Mouse (Mus musculus) lung, adult 2 months (tissue): Measurements from ENCODE around the gene Lce1j. TPM values are rescaled to one million over a fixed set of nuclear protein-coding genes. Genes with fewer than 3 reads are reported as not detected.
"Not testable (repeated sequence)": the region's sequence is repeated elsewhere in the genome, so short reads cannot be mapped to it uniquely, and the experiment has no call there.

ENCODE experiments used
- DNase-seq: peaks from one replicate; pipeline ENCODE4 v3.0.0; 2022
- H3K4me1 ChIP-seq: fragments of 200-500 bp; 2 replicates; pipeline ENCODE4 v1.6.1; 2011; ENCODE audit warnings: low read length; ENCODE audit not compliant: control insufficient read depth, insufficient read depth
- H3K4me3 ChIP-seq: fragments of 200-500 bp; replicated peaks from 2 replicates; pipeline ENCODE3; 2011; ENCODE audit warnings: low read depth, mild to moderate bottlenecking, control low read depth, low read length; ENCODE audit errors: extremely low read depth
- CTCF ChIP-seq: fragments of 200-500 bp; IDR thresholded peaks from 2 replicates; pipeline ENCODE4 v1.5.1; 2011; ENCODE audit warnings: mild to moderate bottlenecking, low read length, control low read depth; ENCODE audit not compliant: insufficient read depth
- POLR2A ChIP-seq: fragments of 200-500 bp; IDR thresholded peaks from 2 replicates; pipeline ENCODE4 v1.6.1; 2011; ENCODE audit warnings: low read depth, mild to moderate bottlenecking, control low read depth, low read length, borderline replicate concordance; ENCODE audit errors: extremely low read depth
- WGBS: fragments of 180-500 bp; shearing (Covaris S2); methylation state at CpG from one replicate; pipeline ENCODE4 v1.1.7; 2018; 5-methylcytosine and 5-hydroxymethylcytosine counted together
- polyA plus RNA-seq: library from polyadenylated mRNA; depleted of rRNA; stranded (reverse); fragments of >200 nt; gene quantifications from 2 replicates; pipeline ENCODE4 v1.2.3, GENCODE M21; 2012; rRNA removed

Gene Lce1j
- polyA plus RNA-seq: 17.7 TPM in 1 of 2 replicates, not detected in the other

DNA sequence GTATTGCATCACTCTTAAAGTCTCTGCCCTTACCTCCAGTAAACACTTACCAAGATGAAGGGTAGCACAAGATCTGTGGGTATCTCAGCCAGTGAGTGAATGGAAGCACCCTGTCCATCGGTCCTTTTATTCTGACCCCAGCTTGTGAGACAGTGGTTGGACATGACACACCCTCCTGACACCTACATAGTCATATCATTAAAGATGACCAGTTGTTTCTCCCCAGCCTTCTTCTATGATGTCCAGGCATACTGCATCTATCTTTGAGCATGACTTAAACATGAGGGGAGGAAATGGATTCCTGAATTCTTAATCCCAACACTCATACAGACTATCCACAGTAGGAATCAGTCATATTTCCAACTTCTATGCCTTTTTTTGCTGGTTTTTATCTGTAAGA lies at the start of gene Lce1j:
Gene Lce1j (minus strand): TSS at position 101 of the 400 bp plus-strand sequence.
- DNase-seq: no peak
- TF ChIP-seq POLR2A: no peak
- TF ChIP-seq CTCF: no peak
- WGBS: 70% methylated on average over 1 of the region's 1 CpGs
- Histone ChIP-seq H3K4me1 (no peaks in the 10 kb centered on the region), H3K4me3 (no peak within 1 kb of the TSS)

DNA sequence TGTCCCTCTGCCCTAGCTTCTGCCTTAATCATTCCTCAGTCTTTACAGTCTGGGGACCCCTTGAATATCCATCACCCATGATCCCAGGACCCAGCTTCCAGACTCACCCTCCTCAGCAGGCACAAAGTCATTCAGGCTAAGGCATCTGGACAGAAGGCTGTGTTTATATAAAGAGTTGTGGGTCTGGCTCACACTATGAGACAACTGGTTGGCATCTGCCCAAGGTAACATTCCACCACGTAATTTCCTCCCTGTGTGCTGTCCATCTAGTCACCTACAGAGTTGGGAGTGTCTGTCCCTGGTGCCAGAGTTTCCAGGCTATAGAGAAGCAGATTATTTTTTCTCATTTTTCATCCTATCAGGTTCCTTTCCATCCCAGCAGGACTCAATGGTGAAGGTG lies 36.8 kb upstream of the Lce1j start, which contains the start of gene Kprp:
Gene Kprp (minus strand): TSS at position 140 of the 400 bp plus-strand sequence.
- DNase-seq: no peak
- H3K4me3 ChIP-seq: no peak within 1 kb of the TSS
- TF ChIP-seq POLR2A: no peak
- TF ChIP-seq CTCF: no peak
- 4% methylated on average over 1 of the region's 1 CpGs for WGBS
- no peaks in the 10 kb centered on the region for H3K4me1 ChIP-seq

DNA sequence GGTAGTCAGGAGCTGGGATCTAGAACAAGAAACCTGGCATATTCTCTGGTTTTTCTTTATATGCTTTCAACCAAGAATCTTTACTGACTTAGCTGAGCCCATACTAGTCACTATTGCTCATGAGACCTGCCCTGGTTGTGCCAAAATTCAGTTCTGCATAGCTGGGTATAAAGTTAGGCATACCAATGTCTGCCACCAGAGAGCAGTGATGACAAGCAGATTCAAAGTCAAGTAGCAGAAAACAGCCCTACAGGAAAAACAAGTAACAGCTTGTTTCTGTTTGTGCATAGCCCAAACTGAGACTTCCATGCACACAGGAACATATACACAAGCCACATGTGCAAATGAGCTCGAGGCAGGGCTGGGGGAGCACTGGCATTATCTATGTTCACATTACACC lies 35.5 kb upstream of the Lce1j start:
- H3K4me3 ChIP-seq: no peak overlapping the region
- no peaks in the 10 kb centered on the region for H3K4me1 ChIP-seq
- no peak for DNase-seq
- 18% methylated on average over 1 of the region's 1 CpGs for WGBS
- no peak for TF ChIP-seq CTCF
- TF ChIP-seq POLR2A: no peak

DNA sequence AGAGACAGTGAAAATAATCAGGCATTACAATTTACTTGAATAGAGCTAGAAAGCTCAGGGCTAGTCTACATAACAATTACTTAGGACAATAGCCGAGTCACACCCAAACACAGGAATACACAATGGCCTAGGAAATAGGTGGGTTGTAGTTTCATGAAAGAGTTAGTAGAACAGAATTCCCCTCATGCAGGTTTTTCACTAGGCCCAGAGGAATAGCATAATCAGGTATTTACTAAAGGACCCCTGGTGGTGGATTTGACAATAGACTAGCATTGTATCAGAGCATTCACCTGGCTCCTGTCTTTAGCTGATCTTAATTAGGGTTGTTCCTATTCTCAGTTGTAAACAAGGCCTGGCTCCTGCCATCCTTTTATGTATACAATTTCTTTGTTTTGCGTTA lies 25.7 kb upstream of the Lce1j start:
- H3K4me3 ChIP-seq, H3K4me1 ChIP-seq, DNase-seq: not testable (repeated sequence)
- 93% methylated on average over 2 of the region's 2 CpGs for WGBS

DNA sequence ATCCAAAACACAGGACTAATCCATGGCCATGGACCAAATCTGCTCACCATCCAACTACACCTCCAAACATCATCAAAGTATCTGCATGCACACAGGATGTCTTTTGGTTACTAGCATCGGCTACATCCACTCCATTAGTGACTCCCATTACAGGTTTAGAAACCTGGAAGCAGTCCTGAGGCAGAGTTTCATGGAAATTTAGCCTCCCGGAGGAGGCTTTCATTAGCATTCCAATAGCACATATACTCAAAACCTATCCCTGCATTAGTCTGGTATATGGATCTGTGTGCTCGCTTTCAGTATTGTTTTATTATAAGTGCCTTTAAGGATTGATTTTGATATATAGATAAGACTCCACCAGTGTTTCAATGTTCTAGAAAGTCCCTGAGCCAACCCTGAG lies 25.3 kb upstream of the Lce1j start:
- Histone ChIP-seq H3K4me1 (no peaks in the 10 kb centered on the region), H3K4me3 (no peak overlapping the region)
- DNase-seq: no peak
- WGBS: 86% methylated on average over 3 of the region's 3 CpGs
- TF ChIP-seq POLR2A (no peak), CTCF (no peak)

DNA sequence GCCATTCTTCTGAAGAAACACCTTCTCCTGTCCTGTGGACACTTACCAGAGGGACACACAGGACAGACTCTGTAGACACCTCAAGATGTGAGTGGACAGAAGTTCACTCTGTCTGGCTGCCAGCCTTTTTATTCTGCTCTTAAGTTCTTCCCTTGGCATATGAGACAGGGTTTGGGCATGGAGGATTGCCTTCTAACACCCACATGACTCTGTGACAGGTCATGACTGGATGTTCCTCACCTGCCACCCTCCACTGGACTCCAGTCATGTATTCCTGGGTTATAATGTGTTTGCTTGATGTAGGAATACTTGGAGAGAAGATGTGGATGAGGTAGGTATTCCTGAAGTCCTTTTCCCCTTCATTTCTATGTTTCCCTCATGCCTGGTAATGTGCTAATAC lies 17.5 kb upstream of the Lce1j start, which contains the start of gene Lce1k:
Gene Lce1k (minus strand): TSS at position 101 of the 400 bp plus-strand sequence.
- TF ChIP-seq CTCF (no peak), POLR2A (no peak)

DNA sequence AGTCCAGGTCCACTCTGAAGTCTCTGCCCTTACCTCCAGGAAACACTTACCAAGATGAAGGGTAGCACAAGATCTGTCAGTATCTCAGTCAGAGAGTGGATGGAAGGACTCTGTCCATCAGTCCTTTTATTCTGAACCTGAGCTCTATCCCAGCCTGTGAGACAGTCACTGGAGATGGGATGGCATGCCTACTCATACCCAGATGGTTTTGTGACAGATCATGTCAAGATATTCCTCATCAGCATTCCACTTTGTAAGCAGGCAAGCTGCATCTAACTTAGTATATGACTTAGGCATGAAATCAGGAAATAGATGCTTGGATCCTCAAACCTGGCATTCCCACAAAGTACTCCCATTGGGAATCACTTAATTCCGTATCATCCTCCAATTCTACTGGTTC lies 11.5 kb downstream of the Lce1j start, which contains the start of gene Lce1i:
Gene Lce1i (minus strand): TSS at position 101 of the 400 bp plus-strand sequence.
- TF ChIP-seq CTCF (no peak), POLR2A (no peak)
- 63% methylated on average over 1 of the region's 1 CpGs for WGBS
- Histone ChIP-seq H3K4me1 (no peaks in the 10 kb centered on the region), H3K4me3 (no peak within 1 kb of the TSS)
- DNase-seq: no peak

More for the DNA sequence above, 17.5 kb upstream of the Lce1j start, which contains the start of gene Lce1k:
- Histone ChIP-seq H3K4me1 (no peaks in the 10 kb centered on the region), H3K4me3 (no peak within 1 kb of the TSS)
- DNase-seq: no peak

DNA sequence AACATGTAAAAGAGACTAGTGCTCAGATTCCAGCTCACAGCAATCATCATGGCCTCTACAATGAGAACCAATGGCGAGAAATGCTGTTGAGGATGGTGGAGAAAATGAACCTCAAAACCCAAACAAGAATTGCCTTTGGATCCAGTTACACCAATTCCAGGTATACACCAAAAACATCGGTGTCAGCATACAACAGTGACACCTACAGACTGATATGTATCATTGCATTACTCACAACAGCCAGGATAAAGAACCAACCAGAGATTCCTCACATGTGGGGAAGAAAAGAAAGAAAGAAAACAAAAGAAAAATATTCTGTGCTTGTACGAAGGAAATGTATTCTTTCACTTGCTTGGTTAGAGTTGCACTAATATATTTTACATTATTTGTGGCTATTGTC lies 18.7 kb downstream of the Lce1j start:
- no peak overlapping the region for H3K4me3 ChIP-seq
- no peak for TF ChIP-seq POLR2A
- TF ChIP-seq CTCF: no peak
- WGBS: 20% methylated on average over 3 of the region's 3 CpGs
- H3K4me1 ChIP-seq: no peaks in the 10 kb centered on the region
- DNase-seq: no peak

DNA sequence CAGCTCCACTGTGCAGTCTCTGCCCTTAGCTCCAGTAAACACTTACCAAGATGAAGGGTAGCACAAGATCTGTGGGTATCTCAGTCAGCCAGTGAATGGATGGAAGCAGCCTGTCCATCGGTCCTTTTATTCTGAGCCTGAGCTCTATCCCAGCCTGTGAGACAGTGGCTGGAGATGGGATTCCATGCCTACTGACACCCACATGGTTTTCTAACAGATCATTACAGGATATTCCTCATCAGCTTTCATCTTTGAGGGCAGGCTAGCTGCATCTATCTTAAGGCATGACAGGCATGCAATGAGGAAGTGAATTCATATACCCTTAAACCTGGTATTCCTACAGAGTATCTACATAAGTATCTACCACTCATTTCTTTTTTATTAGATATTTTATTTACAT lies 25.3 kb downstream of the Lce1j start, which contains the start of gene Lce1h:
Gene Lce1h (minus strand): TSS at position 101 of the 400 bp plus-strand sequence.
- no peak for DNase-seq
- H3K4me3 ChIP-seq: no peak within 1 kb of the TSS
- 87% methylated on average over 1 of the region's 1 CpGs for WGBS
- no peak for TF ChIP-seq CTCF
- H3K4me1 ChIP-seq: no peaks in the 10 kb centered on the region

DNA sequence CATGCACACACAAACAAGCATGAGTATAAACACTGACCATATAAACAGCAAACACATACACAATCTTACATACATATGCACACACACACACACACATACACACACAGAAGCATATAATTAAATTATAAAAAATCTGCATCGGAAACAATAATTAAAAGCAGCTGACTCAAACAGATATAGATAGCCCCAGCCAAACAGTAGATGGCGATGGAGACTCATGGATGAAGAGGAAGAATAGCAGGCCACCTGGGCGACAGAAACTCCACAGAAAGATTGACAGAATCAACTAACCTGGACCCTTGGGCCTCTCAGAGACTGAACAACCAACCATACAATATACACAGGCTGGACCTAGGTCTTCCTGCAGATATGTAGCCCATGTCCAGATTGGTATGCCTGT lies 37.1 kb downstream of the Lce1j start:
- Histone ChIP-seq H3K4me3 (no peak overlapping the region), H3K4me1 (no peaks in the 10 kb centered on the region)
- no peak for DNase-seq
- TF ChIP-seq CTCF: no peak
- TF ChIP-seq POLR2A: no peak
- 36% methylated on average over 3 of the region's 3 CpGs for WGBS
